Mouse (Mus musculus) T-helper 17 cell (primary cell): ENCODE measurements around the gene Chml.

Experiments used
- in situ Hi-C, 2 experiments: fragments of 300-600 bp; cut with MboI, MseI; formaldehyde crosslinking; loops; 1 replicate in 1 of 2; 2 replicates in 1 of 2; pipeline ENCODE4 v1.15.1; 2025; ENCODE audit warnings: high pct_unique_total_duplicates in 2 of 2

Chml gene

GRCm38 (mm10) chr1:175692246-175692996 lies at the start of gene Chml, which contains the start of gene Opn3:
Gene Chml (minus strand): TSS chr1:175692901.
Gene Opn3 (minus strand): TSS chr1:175692776.
- in situ Hi-C loops = loop anchor here (5.0 kb wide), 3 partner anchors 60 to 200 kb away; partner anchors contain the start of gene Fh1 (in 1 of the 2)

- in situ Hi-C loops = no loop called here
Measured at GRCm38 (mm10) chr1:175725771-175726170, 33.1 kb upstream of the Chml start.

GRCm38 (mm10) chr1:175716832-175717231 lies 24.1 kb upstream of the Chml start:
- in situ Hi-C loops = no loop called here

GRCm38 (mm10) chr1:175712338-175712909 lies 19.7 kb upstream of the Chml start:
- in situ Hi-C loops = no loop called here

GRCm38 (mm10) chr1:175708013-175708412 lies 15.3 kb upstream of the Chml start:
- in situ Hi-C loops = no loop called here

- in situ Hi-C loops = no loop called here
Measured at GRCm38 (mm10) chr1:175707599-175707998, 14.9 kb upstream of the Chml start.

GRCm38 (mm10) chr1:175701145-175701544 lies 8.4 kb upstream of the Chml start:
- in situ Hi-C loops = no loop called here

GRCm38 (mm10) chr1:175699796-175700195 lies 7.1 kb upstream of the Chml start:
- in situ Hi-C loops = no loop called here

- in situ Hi-C loops = no loop called here
Measured at GRCm38 (mm10) chr1:175699375-175699774, 6.7 kb upstream of the Chml start.

- in situ Hi-C loops = no loop called here
Measured at GRCm38 (mm10) chr1:175698293-175698692, 5.6 kb upstream of the Chml start, which contains the start of gene Wdr64. Gene Wdr64 (plus strand): TSS chr1:175698593.

- in situ Hi-C loops = loop anchor here (5.0 kb wide), 3 partner anchors 61 to 199 kb away; partner anchors contain the start of gene Fh1 (in 1 of the 2)
Measured at GRCm38 (mm10) chr1:175693429-175693960, 794 bp upstream of the Chml start.

- in situ Hi-C loops = loop anchor here (5.0 kb wide), 3 partner anchors 61 to 199 kb away; partner anchors contain the start of gene Fh1 (in 1 of the 2)
Measured at GRCm38 (mm10) chr1:175692997-175693361, 278 bp upstream of the Chml start.

- in situ Hi-C loops = loop anchor here (5.0 kb wide), 3 partner anchors 59 to 201 kb away; partner anchors contain the start of gene Fh1 (in 1 of the 2)
Measured at GRCm38 (mm10) chr1:175691686-175692245, 935 bp downstream of the Chml start.

GRCm38 (mm10) chr1:175680995-175681394 lies 11.7 kb downstream of the Chml start:
- in situ Hi-C loops = no loop called here

- in situ Hi-C loops = no loop called here
Measured at GRCm38 (mm10) chr1:175677459-175677858, 15.2 kb downstream of the Chml start.

GRCm38 (mm10) chr1:175675116-175675515 lies 17.6 kb downstream of the Chml start:
- in situ Hi-C loops = no loop called here

GRCm38 (mm10) chr1:175673563-175674325 lies 19.0 kb downstream of the Chml start:
- in situ Hi-C loops = loop anchor here in 1 of 2 experiments (25.0 kb wide), 1 partner anchor 1139 kb away; the partner anchor contains the start of genes Cep170 and Sdccag8

- in situ Hi-C loops = loop anchor here in 1 of 2 experiments (25.0 kb wide), 1 partner anchor 1141 kb away; the partner anchor contains the start of genes Cep170 and Sdccag8
Measured at GRCm38 (mm10) chr1:175671626-175672025, 21.1 kb downstream of the Chml start.

GRCm38 (mm10) chr1:175670042-175670441 lies 22.7 kb downstream of the Chml start:
- in situ Hi-C loops = loop anchor here in 1 of 2 experiments (25.0 kb wide), 1 partner anchor 1142 kb away; the partner anchor contains the start of genes Cep170 and Sdccag8

GRCm38 (mm10) chr1:175669456-175669855 lies 23.2 kb downstream of the Chml start:
- in situ Hi-C loops = loop anchor here in 1 of 2 experiments (5.0 to 25.0 kb wide), 2 partner anchors 42 to 1143 kb away; partner anchors contain the start of genes Cep170, Fh1 and Sdccag8
